Mouse (Mus musculus) leukemia stem cell, adult 10-12 weeks (primary cell): ENCODE results near the gene Poc1b. TPM values are rescaled to one million over a fixed set of nuclear protein-coding genes. Genes with fewer than 3 reads are reported as not detected.

ENCODE experiments used
- polyA plus RNA-seq: library from polyadenylated mRNA; stranded (reverse); fragments of >175 nt; gene quantifications from 2 replicates; pipeline ENCODE4 v1.2.3, GENCODE M21; 2012; ENCODE audit warnings: low replicate concordance

The Poc1b gene
- 16.7 and 19.4 TPM in 2 replicates for polyA plus RNA-seq

DNA sequence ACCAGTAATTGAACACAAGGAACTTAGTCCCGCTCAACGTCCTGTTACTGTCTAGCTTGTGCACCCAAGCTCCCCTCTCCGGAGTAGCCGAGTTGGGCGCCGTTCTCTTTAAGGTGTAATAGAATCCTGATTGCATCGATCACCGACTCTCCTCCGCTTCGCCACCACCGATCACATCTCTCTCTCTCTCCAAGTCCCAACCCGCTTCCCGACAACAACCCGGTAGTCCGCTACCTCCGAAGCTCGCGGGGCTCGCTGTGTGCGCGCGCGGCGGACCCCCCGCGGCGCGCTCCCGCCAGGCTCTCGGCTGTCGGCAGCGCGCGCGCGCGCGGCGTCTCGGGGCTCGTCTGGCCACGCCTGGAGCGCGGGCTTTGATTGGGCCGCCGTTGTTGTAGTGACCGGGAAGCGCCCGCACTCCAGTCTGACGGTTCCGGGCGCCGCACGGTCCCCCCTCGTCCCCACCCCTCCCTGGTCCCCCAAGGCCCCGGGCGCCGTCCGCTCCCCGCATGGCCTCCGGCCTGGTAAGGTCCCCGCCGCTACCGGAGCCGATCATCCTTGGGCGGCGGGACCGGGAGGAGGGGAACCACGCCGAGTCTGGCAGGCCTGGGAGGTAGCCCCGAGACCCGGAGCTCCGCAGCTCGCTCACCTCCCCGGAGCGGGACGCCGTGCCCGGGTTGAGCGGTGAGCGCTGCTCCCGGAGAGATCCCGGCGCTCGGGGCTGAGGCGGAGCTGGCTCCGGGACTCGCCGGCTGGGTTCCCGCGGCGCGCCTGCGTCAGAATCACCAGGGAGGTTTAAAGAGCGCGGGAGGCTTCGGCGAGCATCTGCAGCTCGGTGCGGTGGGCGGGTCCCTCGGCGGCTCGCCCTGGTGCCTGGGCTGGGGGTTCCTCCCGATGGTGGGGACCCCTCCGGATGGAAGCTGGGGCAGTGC lies at the start of gene Poc1b:
TSS of gene Poc1b (plus strand) at position 334 of the 929 bp plus-strand sequence.

DNA sequence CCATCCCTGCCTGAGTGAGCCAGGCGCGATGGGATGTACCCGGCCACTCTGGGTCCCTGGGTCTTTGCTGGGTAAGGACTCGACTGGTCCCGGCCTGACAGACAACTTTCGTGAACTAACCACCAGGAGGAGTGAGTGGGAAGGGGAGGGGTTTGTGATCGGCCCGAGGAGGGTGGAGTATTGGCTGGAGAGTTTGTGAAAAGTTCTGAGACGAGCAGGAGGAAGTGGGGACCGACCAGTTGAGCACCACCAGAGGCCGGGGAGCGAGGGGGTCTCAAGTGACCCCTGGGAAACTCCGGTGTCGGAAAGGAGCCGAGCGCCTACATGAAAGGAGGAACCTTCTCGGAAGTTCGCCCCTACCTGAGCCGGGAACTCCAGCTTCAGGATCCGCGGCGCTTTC lies 1.1 kb downstream of the Poc1b start, which contains the start of gene Galnt4:
TSS of gene Galnt4 (plus strand) at position 196 of the 400 bp plus-strand sequence.

DNA sequence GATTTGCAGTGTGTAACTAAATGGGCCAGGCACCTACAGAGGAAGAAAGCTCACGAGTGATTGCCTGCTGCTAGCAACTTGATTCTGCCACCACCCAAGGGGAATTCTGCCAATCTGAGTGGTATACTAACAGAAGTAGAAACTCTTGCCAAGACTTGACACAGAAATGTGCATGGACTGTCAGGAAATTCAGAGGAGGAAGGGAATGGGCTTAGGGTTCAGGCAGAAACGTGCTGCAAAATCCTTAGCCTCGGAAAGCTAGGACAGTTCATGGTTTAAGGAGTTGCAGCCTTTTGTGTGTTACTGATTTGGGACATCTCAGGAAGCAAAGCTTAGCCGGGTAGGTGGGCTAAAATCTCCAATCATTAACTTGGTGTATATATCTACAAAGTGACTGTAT lies 19.4 kb downstream of the Poc1b start, which contains the start of gene Phxr2:
TSS of gene Phxr2 (minus strand) at position 101 of the 400 bp plus-strand sequence.

Other genes with a start within 250 kb of the Poc1b start
- 8.9 and 11.6 TPM in 2 replicates for gene Atp2b1, start 192.6 kb upstream of the Poc1b start, polyA plus RNA-seq
- 0.62 and 1.7 TPM in 2 replicates for gene Galnt4, start 1.1 kb downstream of the Poc1b start, polyA plus RNA-seq
- not detected in 2 replicates for gene Phxr2, start 19.3 kb downstream of the Poc1b start, polyA plus RNA-seq
- gene Dusp6, start 156.2 kb downstream of the Poc1b start, polyA plus RNA-seq = 10.0 and 10.5 TPM in 2 replicates